Mouse (Mus musculus) C2C12 (cell line): ENCODE measurements at regions not wholly inside any gene's neighbourhood (a gene's known extent, or its start where the extent isn't known, plus 50 kb on each side); places are given as distances from the start of the nearest gene placed in this dataset.

ENCODE experiments used
- H3K27me3 ChIP-seq: one replicate; pipeline ENCODE4 v1.6.1; 2011; ENCODE audit not compliant: control insufficient read depth, insufficient read depth, insufficient read length
- H3K36me3 ChIP-seq: one replicate; pipeline ENCODE4 v1.6.1; 2011; ENCODE audit not compliant: control insufficient read depth, insufficient read depth
- H3K4me3 ChIP-seq: one replicate; pipeline ENCODE4 v1.5.1; 2011; ENCODE audit warnings: mild to moderate bottlenecking, control low read depth; ENCODE audit not compliant: poor library complexity, insufficient read depth, severe bottlenecking
- H3K79me2 ChIP-seq: one replicate; pipeline ENCODE4 v1.6.1; 2011; ENCODE audit not compliant: control insufficient read depth, insufficient read depth
- H3K79me3 ChIP-seq: one replicate; pipeline ENCODE4 v1.6.1; 2011; ENCODE audit warnings: low read depth, control low read depth
- H3ac ChIP-seq: one replicate; pipeline ENCODE3; 2011; ENCODE audit warnings: low read depth; ENCODE audit not compliant: control insufficient read depth, insufficient read length
- CEBPB ChIP-seq: IDR thresholded peaks from one replicate; pipeline ENCODE4 v1.6.1; 2011; ENCODE audit warnings: low read depth, mild to moderate bottlenecking, control low read depth, moderate library complexity
- CTCF ChIP-seq: IDR thresholded peaks from one replicate; pipeline ENCODE4 v1.5.1; 2011; ENCODE audit not compliant: control insufficient read depth, insufficient read depth, insufficient read length
- FOSL1 ChIP-seq: IDR thresholded peaks from one replicate; pipeline ENCODE4 v1.8.0; 2011; ENCODE audit warnings: mild to moderate bottlenecking, low read length; ENCODE audit not compliant: poor library complexity, insufficient read depth, severe bottlenecking
- MAX ChIP-seq: IDR thresholded peaks from one replicate; pipeline ENCODE4 v1.6.1; 2011; ENCODE audit warnings: mild to moderate bottlenecking, control low read depth
- MYOD1 ChIP-seq: IDR thresholded peaks from one replicate; pipeline ENCODE4 v1.6.1; 2011; ENCODE audit warnings: low read depth; ENCODE audit not compliant: control insufficient read depth, insufficient read length
- MYOG ChIP-seq: IDR thresholded peaks from one replicate; pipeline ENCODE4 v1.6.1; 2011; ENCODE audit not compliant: control insufficient read depth, insufficient read length; ENCODE audit errors: extremely low read depth
- USF1 ChIP-seq: IDR thresholded peaks from one replicate; pipeline ENCODE4 v1.6.1; 2011; ENCODE audit warnings: low read depth, mild to moderate bottlenecking, control low read depth, moderate library complexity

- H3K79me3 ChIP-seq: no peaks in the 10 kb centered on the region
- H3K27me3 ChIP-seq: no peaks in the 10 kb centered on the region
- H3ac ChIP-seq: no peak overlapping the region
- TF ChIP-seq MAX (no peak), FOSL1 (no peak), MYOD1 (no peak), USF1 (no peak), CEBPB (no peak), MYOG (no peak), CTCF (no peak)
- no peaks in the 10 kb centered on the region for H3K36me3 ChIP-seq
- no peak overlapping the region for H3K4me3 ChIP-seq
- no peaks in the 10 kb centered on the region for H3K79me2 ChIP-seq
Observed at GRCm38 (mm10) chr10:17374047-17374446, 349.0 kb upstream of the Cited2 start.

GRCm38 (mm10) chr10:17382990-17383389, 340.0 kb upstream of the Cited2 start:
- H3K4me3 ChIP-seq: no peak overlapping the region
- TF ChIP-seq USF1: no peak
- TF ChIP-seq MAX: no peak
- TF ChIP-seq CEBPB: no peak
- no peak for TF ChIP-seq MYOD1
- H3K79me2 ChIP-seq: no peaks in the 10 kb centered on the region
- no peaks in the 10 kb centered on the region for H3K36me3 ChIP-seq
- H3K79me3 ChIP-seq: no peaks in the 10 kb centered on the region
- no peak overlapping the region for H3ac ChIP-seq
- H3K27me3 ChIP-seq: no peaks in the 10 kb centered on the region

- Histone ChIP-seq H3K79me2 (no peaks in the 10 kb centered on the region), H3K4me3 (no peak overlapping the region), H3K79me3 (no peaks in the 10 kb centered on the region), H3K27me3 (no peaks in the 10 kb centered on the region), H3K36me3 (no peaks in the 10 kb centered on the region), H3ac (no peak overlapping the region)
- TF ChIP-seq CEBPB: peak; percentile 78
- no peak for TF ChIP-seq MAX
Observed at GRCm38 (mm10) chr10:17385181-17385580, 337.8 kb upstream of the Cited2 start.

- TF ChIP-seq CEBPB (no peak), CTCF (no peak), MYOG (no peak), MAX (no peak), USF1 (no peak), FOSL1 (no peak), MYOD1 (no peak)
- H3K79me3 ChIP-seq: no peaks in the 10 kb centered on the region
- no peaks in the 10 kb centered on the region for H3K79me2 ChIP-seq
- H3K36me3 ChIP-seq: no peaks in the 10 kb centered on the region
- no peak overlapping the region for H3ac ChIP-seq
- no peaks in the 10 kb centered on the region for H3K27me3 ChIP-seq
- no peak overlapping the region for H3K4me3 ChIP-seq
Observed at GRCm38 (mm10) chr10:17387296-17387695, 335.7 kb upstream of the Cited2 start.

GRCm38 (mm10) chr10:17395495-17396224, 327.4 kb upstream of the Cited2 start:
- Histone ChIP-seq H3K36me3 (no peaks in the 10 kb centered on the region), H3K27me3 (no peaks in the 10 kb centered on the region), H3ac (no peak overlapping the region), H3K79me3 (no peaks in the 10 kb centered on the region), H3K4me3 (no peak overlapping the region), H3K79me2 (no peaks in the 10 kb centered on the region)
- TF ChIP-seq CTCF: no peak
- no peak for TF ChIP-seq CEBPB
- no peak for TF ChIP-seq MYOG
- TF ChIP-seq MAX: no peak
- TF ChIP-seq FOSL1: no peak
- no peak for TF ChIP-seq USF1
- TF ChIP-seq MYOD1: no peak

- TF ChIP-seq MAX (no peak), MYOD1 (no peak), USF1 (no peak), CEBPB (no peak), FOSL1 (no peak), CTCF (no peak)
- Histone ChIP-seq H3K79me2 (no peaks in the 10 kb centered on the region), H3K27me3 (no peaks in the 10 kb centered on the region), H3K36me3 (no peaks in the 10 kb centered on the region), H3K79me3 (no peaks in the 10 kb centered on the region), H3K4me3 (no peak overlapping the region), H3ac (no peak overlapping the region)
Observed at GRCm38 (mm10) chr10:17403899-17404298, 319.1 kb upstream of the Cited2 start.
